Mouse (Mus musculus): Measurements from ENCODE around the gene Tpt1.

DNA sequence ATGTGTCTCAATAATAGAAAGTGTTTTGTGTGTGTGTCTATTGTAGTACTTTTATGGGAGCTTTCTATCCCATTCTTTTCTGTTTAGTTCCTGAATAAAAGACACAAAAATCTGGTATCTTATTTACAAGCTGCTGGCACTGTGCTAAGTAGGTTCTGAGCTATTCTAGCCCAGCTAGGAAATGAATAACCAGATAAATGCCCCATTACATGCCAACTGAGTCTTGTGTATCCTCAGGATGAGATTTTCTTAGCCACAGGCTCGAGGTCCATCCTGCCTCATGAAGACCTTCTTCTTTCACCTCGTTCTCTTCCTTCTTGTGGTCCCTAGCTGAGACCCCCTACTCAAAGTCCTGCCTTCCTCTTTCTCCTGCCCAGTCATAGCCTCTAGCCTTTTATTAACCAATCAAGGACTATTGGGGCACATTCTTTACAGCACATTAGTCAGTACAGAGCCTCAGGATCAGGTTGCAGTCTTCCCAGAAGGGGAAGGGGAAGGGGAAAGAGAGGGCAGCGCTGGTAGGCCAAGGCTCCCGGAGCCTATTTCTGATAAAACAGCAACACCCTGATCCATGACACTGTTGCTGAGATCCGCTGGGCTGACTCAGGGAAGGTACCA lies 47.0 kb upstream of the Tpt1 start:
- TF ChIP-seq USF1 (IDR thresholded peaks at IDR 0.05; ENCODE audit: low read depth) (no peak), CTCF (IDR thresholded peaks at IDR 0.05; ENCODE audit: control insufficient read depth, insufficient read depth, insufficient read length) (no peak), CEBPB (IDR thresholded peaks at IDR 0.05; ENCODE audit: low read depth) (no peak), MAX (IDR thresholded peaks at IDR 0.05) (no peak), MYOG (IDR thresholded peaks at IDR 0.05; ENCODE audit: control insufficient read depth, extremely low read depth, insufficient read length) (no peak)

Measured in C2C12 (cell line).